Comparison of ENCODE assay signal across 7 mouse cellular contexts in the genomic region with DNA sequence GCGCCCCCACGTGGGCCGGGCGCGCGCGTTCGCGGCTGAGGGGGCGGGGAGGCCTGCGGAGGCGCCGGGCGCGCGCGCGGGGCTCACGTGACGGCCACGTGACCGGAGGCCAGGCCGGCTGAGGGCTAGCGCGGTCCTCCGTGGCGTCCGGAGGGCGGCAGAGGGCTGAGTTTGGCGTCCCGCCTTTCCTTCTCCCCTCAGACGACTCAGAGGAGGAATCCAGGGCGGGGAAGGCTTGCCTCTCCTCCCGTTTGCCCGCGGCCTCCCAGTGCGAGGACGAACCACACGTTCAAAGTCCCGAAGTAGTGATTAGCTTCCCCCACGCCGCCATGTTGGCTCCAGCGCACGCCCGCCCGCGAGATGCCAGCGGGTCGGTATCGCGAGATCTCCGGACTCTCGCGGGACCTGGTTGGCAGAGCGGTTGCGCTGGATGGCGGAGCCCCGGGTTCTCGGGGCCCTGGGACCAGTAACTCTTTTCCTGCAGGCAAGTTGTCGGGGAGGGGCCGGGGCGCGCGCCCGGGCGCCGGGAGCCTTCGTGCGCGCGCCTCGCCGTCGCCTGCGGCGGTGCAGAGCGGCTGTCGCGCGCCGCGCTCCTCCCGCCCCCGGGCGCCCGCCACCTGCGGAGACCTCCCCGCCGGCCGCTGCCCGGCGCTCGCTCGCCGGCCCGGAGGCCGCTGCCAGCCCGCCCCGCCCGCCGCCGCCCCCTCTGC. TPM values are rescaled to one million over a fixed set of nuclear protein-coding genes. Genes with fewer than 3 reads are reported as not detected.
A peak's percentile ranks its signal among the peaks of the same experiment; 100 is the strongest.
DNase-seq lines count a peak whose midpoint lies in the region; ATAC-seq lines count a peak whose summit lies in the region.

No protein-coding gene starts in this region.

- 2% methylated on average over 102 of the region's 102 CpGs for WGBS in embryonic facial prominence, embryonic 10.5 days
- WGBS in limb, embryonic 11.5 days, result under 1% methylated on average over 81 of the region's 102 CpGs
- WGBS in midbrain, embryonic 14.5 days, result under 1% methylated on average over 94 of the region's 102 CpGs

- no peaks in the 10 kb centered on the region for H3K9me3 ChIP-seq in embryonic facial prominence, embryonic 10.5 days
- no peaks in the 10 kb centered on the region for H3K9me3 ChIP-seq in limb, embryonic 11.5 days (ENCODE audit: control insufficient read depth, low read length)
- H3K9me3 ChIP-seq in midbrain, embryonic 14.5 days (ENCODE audit: control insufficient read depth, low read length), result no peaks in the 10 kb centered on the region

- peak overlapping the region; percentile 79 for H3K4me2 ChIP-seq in limb, embryonic 11.5 days (ENCODE audit: low read depth, severe bottlenecking)
- peak overlapping the region; percentile 90 for H3K4me2 ChIP-seq in midbrain, embryonic 14.5 days (ENCODE audit: low read length)

- DNase-seq in adrenal gland, postnatal 10 days, result peak; percentile 99
- DNase-seq in embryonic facial prominence, embryonic 10.5 days (ENCODE audit: low spot score), result peak; percentile 96
- peak; percentile 100 for DNase-seq in heart, adult 11 months
- peak; percentile 99 for DNase-seq in kidney, adult 18-20 months
- peak; percentile 98 for DNase-seq in limb, embryonic 11.5 days (ENCODE audit: low spot score)
- DNase-seq in midbrain, embryonic 14.5 days, result peak; percentile 98
- peak; percentile 94 to 98 for DNase-seq in spleen, adult 18-20 months

- peak; percentile 90 for ATAC-seq in limb, embryonic 11.5 days (ENCODE audit: insufficient number of reproducible peaks, low FRiP score, low TSS enrichment, low read depth)
- peak; percentile 92 for ATAC-seq in midbrain, embryonic 14.5 days (ENCODE audit: low FRiP score, low TSS enrichment)

- H3K4me3 ChIP-seq in embryonic facial prominence, embryonic 10.5 days, result peak overlapping the region; percentile 90
- H3K4me3 ChIP-seq in limb, embryonic 11.5 days (ENCODE audit: low read depth, low read length), result peak overlapping the region; percentile 58
- peak overlapping the region; percentile 71 for H3K4me3 ChIP-seq in midbrain, embryonic 14.5 days (replicated peaks; ENCODE audit: low read depth, low read length)

- H3K9ac ChIP-seq in limb, embryonic 11.5 days (ENCODE audit: low read length), result peak overlapping the region; percentile 93
- peak overlapping the region; percentile 89 for H3K9ac ChIP-seq in midbrain, embryonic 14.5 days (replicated peaks; ENCODE audit: low read length)

- H3K27ac ChIP-seq in embryonic facial prominence, embryonic 10.5 days (replicated peaks), result peak overlapping the region; percentile 96
- H3K27ac ChIP-seq in limb, embryonic 11.5 days (replicated peaks; ENCODE audit: low read depth, low read length), result peak overlapping the region; percentile 97
- H3K27ac ChIP-seq in midbrain, embryonic 14.5 days (replicated peaks; ENCODE audit: low read depth, low read length), result peak overlapping the region; percentile 98

- peaks cover 37% of the 10 kb centered on the region for H3K36me3 ChIP-seq in embryonic facial prominence, embryonic 10.5 days (replicated peaks)
- peaks cover 4% of the 10 kb centered on the region; the same call in 1 of the 2 replicates for H3K36me3 ChIP-seq in limb, embryonic 11.5 days (ENCODE audit: control insufficient read depth, insufficient read depth, low read length)
- peaks cover 18% of the 10 kb centered on the region for H3K36me3 ChIP-seq in midbrain, embryonic 14.5 days (ENCODE audit: control insufficient read depth, insufficient read depth, low read length)

- H3K27me3 ChIP-seq in embryonic facial prominence, embryonic 10.5 days (replicated peaks; ENCODE audit: low read depth, poor library complexity, severe bottlenecking), result no peaks in the 10 kb centered on the region
- no peaks in the 10 kb centered on the region for H3K27me3 ChIP-seq in limb, embryonic 11.5 days (ENCODE audit: control insufficient read depth, insufficient read depth, low read length)
- no peaks in the 10 kb centered on the region for H3K27me3 ChIP-seq in midbrain, embryonic 14.5 days (ENCODE audit: control insufficient read depth, insufficient read depth, low read length)

- peaks cover 36% of the 10 kb centered on the region for H3K4me1 ChIP-seq in embryonic facial prominence, embryonic 10.5 days
- peaks cover 9% of the 10 kb centered on the region; the same call in 1 of the 2 replicates for H3K4me1 ChIP-seq in limb, embryonic 11.5 days (ENCODE audit: control insufficient read depth, insufficient read depth, low read length)
- peaks cover 17% of the 10 kb centered on the region for H3K4me1 ChIP-seq in midbrain, embryonic 14.5 days (ENCODE audit: control insufficient read depth, insufficient read depth, low read length)

RNA-seq across cellular contexts. Expression of a gene that starts 1.2 kb away (rescaled TPM):
- 10 to 100 TPM; 35.9 to 37.6 TPM for total RNA-seq in adrenal gland, postnatal 10 days (2021)
- polyA plus RNA-seq in embryonic facial prominence, embryonic 10.5 days (2016; fragmentation: Nextera tagmentation; extraction: Ambion mirVana), result 57.2 and 58.2 TPM in 2 replicates
- polyA plus RNA-seq in limb, embryonic 11.5 days (2014; fragmentation: Nextera tagmentation; extraction: Ambion mirVana), result 68.2 and 68.7 TPM in 2 replicates
- polyA plus RNA-seq in midbrain, embryonic 14.5 days (2014; fragmentation: Nextera tagmentation; extraction: Ambion mirVana), result 34.2 and 46.7 TPM in 2 replicates

RNA-seq across cellular contexts. Expression of a gene that starts 50.2 kb away (rescaled TPM):
- 10 to 100 TPM; 65.4 to 80.7 TPM for total RNA-seq in adrenal gland, postnatal 10 days (2021)
- 52.9 and 53.9 TPM in 2 replicates for polyA plus RNA-seq in embryonic facial prominence, embryonic 10.5 days (2016; fragmentation: Nextera tagmentation; extraction: Ambion mirVana)
- polyA plus RNA-seq in limb, embryonic 11.5 days (2014; fragmentation: Nextera tagmentation; extraction: Ambion mirVana), result 55.7 and 56.8 TPM in 2 replicates
- polyA plus RNA-seq in midbrain, embryonic 14.5 days (2014; fragmentation: Nextera tagmentation; extraction: Ambion mirVana), result 76.0 and 117 TPM in 2 replicates

RNA-seq across cellular contexts. Expression of a gene that starts 56.2 kb away (rescaled TPM):
- total RNA-seq in adrenal gland, postnatal 10 days (2021), result 10 to 100 TPM; 11.3 to 11.8 TPM
- polyA plus RNA-seq in embryonic facial prominence, embryonic 10.5 days (2016; fragmentation: Nextera tagmentation; extraction: Ambion mirVana), result 18.7 and 19.1 TPM in 2 replicates
- 21.4 and 21.8 TPM in 2 replicates for polyA plus RNA-seq in limb, embryonic 11.5 days (2014; fragmentation: Nextera tagmentation; extraction: Ambion mirVana)
- 19.3 and 23.7 TPM in 2 replicates for polyA plus RNA-seq in midbrain, embryonic 14.5 days (2014; fragmentation: Nextera tagmentation; extraction: Ambion mirVana)

Comparison
In these comparisons a context has a peak if more than half of its experiments do, and no peak if none do; other contexts are left out.
1. Peak in every context shown above with its lines: DNase-seq, ATAC-seq, H3K4me3 ChIP-seq and H3K27ac ChIP-seq.